Mouse (Mus musculus) limb, embryonic 12.5 days (tissue): ENCODE results near the gene Rcc2. TPM values are rescaled to one million over a fixed set of nuclear protein-coding genes. Genes with fewer than 3 reads are reported as not detected.

Experiments used
- ATAC-seq: fragments of 200-750 bp; cut with Nextera tagmentation; 2 replicates; pipeline ENCODE4 v1.8.0; 2017; ENCODE audit warnings: low read depth, moderate TSS enrichment; ENCODE audit not compliant: insufficient number of reproducible peaks, insufficient read depth, low FRiP score, low TSS enrichment
- H3K27ac ChIP-seq: fragments of 300-500 bp; sonication (generic); 2 replicates; pipeline ENCODE4 v1.5.1; 2016; ENCODE audit warnings: mild to moderate bottlenecking, moderate library complexity
- H3K27me3 ChIP-seq: fragments of 300-500 bp; sonication (generic); 2 replicates; pipeline ENCODE4 v1.6.1; 2016; ENCODE audit warnings: mild to moderate bottlenecking, moderate library complexity
- H3K36me3 ChIP-seq: fragments of 300-500 bp; sonication (generic); 2 replicates; pipeline ENCODE4 v1.6.1; 2016; ENCODE audit warnings: mild to moderate bottlenecking, moderate library complexity
- H3K4me1 ChIP-seq: fragments of 300-500 bp; sonication (generic); replicated peaks from 2 replicates; pipeline ENCODE4 v1.6.1; 2016
- H3K4me2 ChIP-seq: fragments of 300-500 bp; sonication (generic); 2 replicates; pipeline ENCODE4 v1.6.1; 2016; ENCODE audit warnings: mild to moderate bottlenecking, moderate library complexity
- H3K4me3 ChIP-seq: fragments of 300-500 bp; sonication (generic); replicated peaks from 2 replicates; pipeline ENCODE4 v1.5.1; 2016; ENCODE audit warnings: mild to moderate bottlenecking
- H3K9ac ChIP-seq: fragments of 300-500 bp; sonication (generic); replicated peaks from 2 replicates; pipeline ENCODE4 v1.6.1; 2016; ENCODE audit warnings: mild to moderate bottlenecking, moderate library complexity
- H3K9me3 ChIP-seq: fragments of 300-500 bp; sonication (generic); 2 replicates; pipeline ENCODE4 v1.6.1; 2016; ENCODE audit warnings: mild to moderate bottlenecking, moderate library complexity
- WGBS: fragments of 180-500 bp; shearing (Covaris S2); methylation state at CpG from one replicate; pipeline ENCODE4 v1.1.7; 2016; 5-methylcytosine and 5-hydroxymethylcytosine counted together
- polyA plus RNA-seq: library from polyadenylated mRNA; unstranded; fragments of >200 nt; fragmentation: Nextera tagmentation; extraction: Ambion mirVana; gene quantifications from 2 replicates; pipeline ENCODE4 v1.2.1, GENCODE M21; 2016

Gene Rcc2
- polyA plus RNA-seq, 1 experiment from 2014 or later, result 139 TPM

GRCm38 (mm10) chr4:140667802-140668201, 32.5 kb upstream of the Rcc2 start:
- WGBS, result 90% methylated on average over 8 of the region's 8 CpGs
- Histone ChIP-seq H3K4me3 (no peak overlapping the region), H3K27ac (no peak overlapping the region), H3K9me3 (no peaks in the 10 kb centered on the region), H3K9ac (no peak overlapping the region), H3K4me2 (no peak overlapping the region), H3K4me1 (peaks cover 9% of the 10 kb centered on the region), H3K27me3 (no peaks in the 10 kb centered on the region), H3K36me3 (no peaks in the 10 kb centered on the region)
- ATAC-seq, result no peak

- H3K27me3 ChIP-seq, result no peaks in the 10 kb centered on the region
- 63% methylated on average over 12 of the region's 12 CpGs for WGBS
- no peak overlapping the region for H3K27ac ChIP-seq
- no peaks in the 10 kb centered on the region for H3K9me3 ChIP-seq
- ATAC-seq, result no peak
- H3K36me3 ChIP-seq, result no peaks in the 10 kb centered on the region
- no peaks in the 10 kb centered on the region for H3K4me1 ChIP-seq
- H3K9ac ChIP-seq, result no peak overlapping the region
- no peak overlapping the region for H3K4me3 ChIP-seq
- H3K4me2 ChIP-seq, result no peak overlapping the region
Measured at GRCm38 (mm10) chr4:140673527-140674264, 26.6 kb upstream of the Rcc2 start.

GRCm38 (mm10) chr4:140674345-140674926, 25.9 kb upstream of the Rcc2 start:
- H3K4me1 ChIP-seq, result 0 out of 2 replicates have a peak, but pooled peaks cover under 1% of the 10 kb centered on the region
- no peak for ATAC-seq
- no peak overlapping the region for H3K27ac ChIP-seq
- no peaks in the 10 kb centered on the region for H3K27me3 ChIP-seq
- 32% methylated on average over 13 of the region's 13 CpGs for WGBS
- no peak overlapping the region for H3K4me2 ChIP-seq
- H3K4me3 ChIP-seq, result no peak overlapping the region
- H3K9me3 ChIP-seq, result no peaks in the 10 kb centered on the region
- no peaks in the 10 kb centered on the region for H3K36me3 ChIP-seq
- no peak overlapping the region for H3K9ac ChIP-seq

GRCm38 (mm10) chr4:140679038-140679437, 21.3 kb upstream of the Rcc2 start:
- peaks cover 9% of the 10 kb centered on the region for H3K4me1 ChIP-seq
- H3K4me2 ChIP-seq, result no peak overlapping the region
- H3K4me3 ChIP-seq, result no peak overlapping the region
- H3K36me3 ChIP-seq, result no peaks in the 10 kb centered on the region
- ATAC-seq, result no peak; the same call in 1 of the 2 replicates
- H3K9me3 ChIP-seq, result no peaks in the 10 kb centered on the region
- no peak overlapping the region for H3K27ac ChIP-seq
- 16% methylated on average over 5 of the region's 5 CpGs for WGBS
- H3K9ac ChIP-seq, result no peak overlapping the region
- no peaks in the 10 kb centered on the region for H3K27me3 ChIP-seq

- Histone ChIP-seq H3K4me2 (no peak overlapping the region), H3K4me3 (no peak overlapping the region), H3K27ac (no peak overlapping the region), H3K27me3 (no peaks in the 10 kb centered on the region), H3K9me3 (no peaks in the 10 kb centered on the region), H3K36me3 (no peaks in the 10 kb centered on the region), H3K4me1 (peaks cover 17% of the 10 kb centered on the region), H3K9ac (no peak overlapping the region)
- 34% methylated on average over 12 of the region's 18 CpGs for WGBS
- no peak for ATAC-seq
Measured at GRCm38 (mm10) chr4:140679723-140680380, 20.5 kb upstream of the Rcc2 start.

GRCm38 (mm10) chr4:140680731-140681397, 19.5 kb upstream of the Rcc2 start:
- Histone ChIP-seq H3K9me3 (no peaks in the 10 kb centered on the region), H3K27ac (peak overlapping the region; percentile 17; the same call in 1 of the 2 replicates), H3K4me2 (no peak overlapping the region), H3K4me3 (no peak overlapping the region), H3K9ac (no peak overlapping the region), H3K4me1 (peaks cover 24% of the 10 kb centered on the region), H3K36me3 (no peaks in the 10 kb centered on the region), H3K27me3 (no peaks in the 10 kb centered on the region)
- ATAC-seq, result no peak
- WGBS, result 49% methylated on average over 8 of the region's 8 CpGs

GRCm38 (mm10) chr4:140683608-140684007, 16.7 kb upstream of the Rcc2 start:
- Histone ChIP-seq H3K9me3 (no peaks in the 10 kb centered on the region), H3K4me2 (peak overlapping the region; percentile 57), H3K4me3 (no peak overlapping the region), H3K4me1 (peaks cover 30% of the 10 kb centered on the region), H3K9ac (no peak overlapping the region), H3K36me3 (no peaks in the 10 kb centered on the region), H3K27ac (no peak overlapping the region), H3K27me3 (no peaks in the 10 kb centered on the region)
- 15% methylated on average over 8 of the region's 8 CpGs for WGBS
- ATAC-seq, result no peak

- no peaks in the 10 kb centered on the region for H3K36me3 ChIP-seq
- peak overlapping the region; percentile 57 for H3K4me2 ChIP-seq
- H3K4me3 ChIP-seq, result peak overlapping the region; percentile 17
- peak overlapping the region; percentile 68 for H3K27ac ChIP-seq
- H3K27me3 ChIP-seq, result no peaks in the 10 kb centered on the region
- under 1% methylated on average over 16 of the region's 16 CpGs for WGBS
- H3K9me3 ChIP-seq, result no peaks in the 10 kb centered on the region
- H3K9ac ChIP-seq, result no peak overlapping the region
- peaks cover 30% of the 10 kb centered on the region for H3K4me1 ChIP-seq
- peak; percentile 69 for ATAC-seq
Measured at GRCm38 (mm10) chr4:140684141-140684871, 16.0 kb upstream of the Rcc2 start.

GRCm38 (mm10) chr4:140684881-140685303, 15.4 kb upstream of the Rcc2 start:
- WGBS, result 11% methylated on average over 6 of the region's 6 CpGs
- no peak overlapping the region for H3K9ac ChIP-seq
- peaks cover 28% of the 10 kb centered on the region for H3K4me1 ChIP-seq
- H3K27me3 ChIP-seq, result no peaks in the 10 kb centered on the region
- H3K27ac ChIP-seq, result peak overlapping the region; percentile 68
- peak overlapping the region; percentile 17 for H3K4me3 ChIP-seq
- H3K36me3 ChIP-seq, result no peaks in the 10 kb centered on the region
- no peak for ATAC-seq
- peak overlapping the region; percentile 57 for H3K4me2 ChIP-seq
- H3K9me3 ChIP-seq, result no peaks in the 10 kb centered on the region

GRCm38 (mm10) chr4:140688044-140688825, 12.1 kb upstream of the Rcc2 start:
- WGBS, result 42% methylated on average over 10 of the region's 12 CpGs
- Histone ChIP-seq H3K4me2 (no peak overlapping the region), H3K27me3 (no peaks in the 10 kb centered on the region), H3K36me3 (no peaks in the 10 kb centered on the region), H3K9me3 (no peaks in the 10 kb centered on the region), H3K4me1 (peaks cover 32% of the 10 kb centered on the region), H3K27ac (no peak overlapping the region), H3K9ac (no peak overlapping the region), H3K4me3 (no peak overlapping the region)
- ATAC-seq, result no peak
